Mouse (Mus musculus): ENCODE measurements around the gene Elp4. TPM values are rescaled to one million over a fixed set of nuclear protein-coding genes. Genes with fewer than 3 reads are reported as not detected.

The Elp4 gene
- polyA plus RNA-seq, 1 experiment from 2014 or later: 13.5 TPM

GRCm38 (mm10) chr2:105730704-105731103 is 173.7 kb downstream of the Elp4 start:
- ATAC-seq: no peak
- no peak for TF ChIP-seq CTCF (IDR thresholded peaks at IDR 0.05)
- ChIA-PET POLR2A (no interaction called here), CTCF (interaction anchor here (1.4 kb wide), 2 partner anchors 15 to 69 kb away, joined by 3 to 6 read pairs; no protein-coding TSS in a partner anchor)
- H3K27me3 ChIP-seq: no peaks in the 10 kb centered on the region
- DNase-seq (ENCODE audit: low read depth, low spot score): no peak
- in situ Hi-C loops (cut with MboI; ENCODE audit: low pct_unique_long_range_greater_than_20kb): no loop called here

GRCm38 (mm10) chr2:105726657-105727056 is 177.7 kb downstream of the Elp4 start:
- ATAC-seq: no peak
- in situ Hi-C loops (cut with MboI; ENCODE audit: low pct_unique_long_range_greater_than_20kb): no loop called here
- no peak for TF ChIP-seq CTCF (IDR thresholded peaks at IDR 0.05)
- ChIA-PET POLR2A (no interaction called here), CTCF (interaction anchor here (0.7 kb wide), 1 partner anchor 12 kb away, joined by 3 read pairs; no protein-coding TSS in a partner anchor)
- H3K27me3 ChIP-seq: no peaks in the 10 kb centered on the region
- no peak for DNase-seq (ENCODE audit: low read depth, low spot score)

- no peak for TF ChIP-seq CTCF (IDR thresholded peaks at IDR 0.05)
- in situ Hi-C loops (cut with MboI; ENCODE audit: low pct_unique_long_range_greater_than_20kb): no loop called here
- no peaks in the 10 kb centered on the region for H3K27me3 ChIP-seq
- ATAC-seq (peak; percentile 68), DNase-seq (ENCODE audit: low read depth, low spot score) (no peak)
- ChIA-PET CTCF (interaction anchor here (1.1 kb wide), 1 partner anchor 15 kb away, joined by 3 read pairs; no protein-coding TSS in a partner anchor), POLR2A (no interaction called here)
These were observed 188.8 kb downstream of the Elp4 start for GRCm38 (mm10) chr2:105715409-105716115.

- DNase-seq (ENCODE audit: low read depth, low spot score): peak; percentile 15
- no peaks in the 10 kb centered on the region for H3K27me3 ChIP-seq
- CTCF ChIA-PET: no interaction called here
- ATAC-seq: peak; percentile 28
- in situ Hi-C loops (cut with MboI; ENCODE audit: low pct_unique_long_range_greater_than_20kb): no loop called here
- POLR2A ChIA-PET: no interaction called here
- TF ChIP-seq CTCF (IDR thresholded peaks at IDR 0.05): no peak
These were observed 193.9 kb downstream of the Elp4 start for GRCm38 (mm10) chr2:105710511-105710910.

GRCm38 (mm10) chr2:105709126-105709525 is 195.2 kb downstream of the Elp4 start:
- H3K27me3 ChIP-seq: no peaks in the 10 kb centered on the region
- TF ChIP-seq CTCF (IDR thresholded peaks at IDR 0.05): no peak
- ChIA-PET CTCF (no interaction called here), POLR2A (no interaction called here)
- in situ Hi-C loops (cut with MboI; ENCODE audit: low pct_unique_long_range_greater_than_20kb): no loop called here
- DNase-seq (ENCODE audit: low read depth, low spot score): no peak
- no peak for ATAC-seq

GRCm38 (mm10) chr2:105705320-105705719 is 199.0 kb downstream of the Elp4 start:
- TF ChIP-seq CTCF (IDR thresholded peaks at IDR 0.05): no peak
- DNase-seq (ENCODE audit: low read depth, low spot score): no peak
- POLR2A ChIA-PET: no interaction called here
- no peaks in the 10 kb centered on the region for H3K27me3 ChIP-seq
- no peak for ATAC-seq
- in situ Hi-C loops (cut with MboI; ENCODE audit: low pct_unique_long_range_greater_than_20kb): no loop called here
- CTCF ChIA-PET: no interaction called here

GRCm38 (mm10) chr2:105702586-105702985 is 201.8 kb downstream of the Elp4 start:
- H3K27me3 ChIP-seq: no peaks in the 10 kb centered on the region
- TF ChIP-seq CTCF (IDR thresholded peaks at IDR 0.05): no peak
- POLR2A ChIA-PET: no interaction called here
- DNase-seq (ENCODE audit: low read depth, low spot score) (no peak), ATAC-seq (no peak)
- CTCF ChIA-PET: no interaction called here
- in situ Hi-C loops (cut with MboI; ENCODE audit: low pct_unique_long_range_greater_than_20kb): no loop called here

GRCm38 (mm10) chr2:105701781-105702180 is 202.6 kb downstream of the Elp4 start:
- ChIA-PET CTCF (no interaction called here), POLR2A (no interaction called here)
- no peak for DNase-seq (ENCODE audit: low read depth, low spot score)
- in situ Hi-C loops (cut with MboI; ENCODE audit: low pct_unique_long_range_greater_than_20kb): no loop called here
- ATAC-seq: no peak
- no peak for TF ChIP-seq CTCF (IDR thresholded peaks at IDR 0.05)
- no peaks in the 10 kb centered on the region for H3K27me3 ChIP-seq

- ChIA-PET CTCF (no interaction called here), POLR2A (no interaction called here)
- ATAC-seq (no peak), DNase-seq (ENCODE audit: low read depth, low spot score) (no peak)
- no peak for TF ChIP-seq CTCF (IDR thresholded peaks at IDR 0.05)
- in situ Hi-C loops (cut with MboI; ENCODE audit: low pct_unique_long_range_greater_than_20kb): no loop called here
- no peaks in the 10 kb centered on the region for H3K27me3 ChIP-seq
These were observed 205.7 kb downstream of the Elp4 start for GRCm38 (mm10) chr2:105698631-105699030.

- no peak for TF ChIP-seq CTCF (IDR thresholded peaks at IDR 0.05)
- in situ Hi-C loops (cut with MboI; ENCODE audit: low pct_unique_long_range_greater_than_20kb): no loop called here
- ATAC-seq: no peak
- no peaks in the 10 kb centered on the region for H3K27me3 ChIP-seq
- CTCF ChIA-PET: no interaction called here
- no peak for DNase-seq (ENCODE audit: low read depth, low spot score)
- POLR2A ChIA-PET: no interaction called here
These were observed 206.6 kb downstream of the Elp4 start for GRCm38 (mm10) chr2:105697741-105698140.

GRCm38 (mm10) chr2:105691296-105691695 is 213.1 kb downstream of the Elp4 start:
- ATAC-seq (no peak), DNase-seq (ENCODE audit: low read depth, low spot score) (no peak)
- H3K27me3 ChIP-seq: peaks cover 3% of the 10 kb centered on the region
- ChIA-PET POLR2A (no interaction called here), CTCF (no interaction called here)
- TF ChIP-seq CTCF (IDR thresholded peaks at IDR 0.05): no peak
- in situ Hi-C loops (cut with MboI; ENCODE audit: low pct_unique_long_range_greater_than_20kb): no loop called here

Measured in Patski (cell line).